Mouse (Mus musculus) heart, embryonic 14.5 days (tissue): Measurements from ENCODE around the gene Dapk2. TPM values are rescaled to one million over a fixed set of nuclear protein-coding genes. Genes with fewer than 3 reads are reported as not detected.

Source experiments
- ATAC-seq: fragments of 200-750 bp; cut with Nextera tagmentation; 2 replicates; pipeline ENCODE4 v1.8.0; 2017; ENCODE audit warnings: low read depth, moderate TSS enrichment; ENCODE audit not compliant: insufficient number of reproducible peaks, insufficient read depth, low FRiP score
- H3K27ac ChIP-seq, 2 experiments: fragments of 200-500 bp in 1 of 2; fragments of 300-500 bp in 1 of 2; sonication (generic) in 1 of 2; replicated peaks in 1 of 2; 2 replicates each; pipeline ENCODE4 v1.5.1; 2012 to 2014; ENCODE audit warnings: low read depth in 2 of 2, low read length in 2 of 2, control low read depth in 1 of 2, mild to moderate bottlenecking in 1 of 2, mixed read lengths in 1 of 2; ENCODE audit not compliant: control insufficient read depth in 1 of 2, insufficient read depth in 1 of 2
- H3K27me3 ChIP-seq: fragments of 300-500 bp; sonication (generic); 2 replicates; pipeline ENCODE4 v1.6.1; 2014; ENCODE audit warnings: mild to moderate bottlenecking, low read length, control low read depth; ENCODE audit not compliant: control insufficient read depth, insufficient read depth
- H3K36me3 ChIP-seq: fragments of 300-500 bp; sonication (generic); 2 replicates; pipeline ENCODE4 v1.6.1; 2014; ENCODE audit warnings: mild to moderate bottlenecking, control low read depth, low read length, mixed read lengths; ENCODE audit not compliant: control insufficient read depth, insufficient read depth
- H3K4me1 ChIP-seq, 2 experiments: fragments of 200-500 bp in 1 of 2; fragments of 300-500 bp in 1 of 2; sonication (generic) in 1 of 2; 2 replicates each; pipeline ENCODE4 v1.6.1; 2012 to 2014; ENCODE audit warnings: low read length in 2 of 2, control low read depth in 1 of 2, mixed read lengths in 1 of 2; ENCODE audit not compliant: control insufficient read depth in 2 of 2, insufficient read depth in 2 of 2
- H3K4me2 ChIP-seq: fragments of 300-500 bp; sonication (generic); 2 replicates; pipeline ENCODE4 v1.6.1; 2014; ENCODE audit warnings: mild to moderate bottlenecking, low read length
- H3K4me3 ChIP-seq, 2 experiments: fragments of 200-500 bp in 1 of 2; fragments of 300-500 bp in 1 of 2; sonication (generic) in 1 of 2; 2 replicates each; pipeline ENCODE4 v1.5.1; 2012 to 2014; ENCODE audit warnings: low read length in 2 of 2, mild to moderate bottlenecking in 2 of 2, control low read depth in 1 of 2, low read depth in 1 of 2, moderate library complexity in 1 of 2; ENCODE audit not compliant: control insufficient read depth in 1 of 2, insufficient read depth in 1 of 2
- H3K9ac ChIP-seq: fragments of 300-500 bp; sonication (generic); 2 replicates; pipeline ENCODE4 v1.6.1; 2014; ENCODE audit warnings: mild to moderate bottlenecking, low read length
- H3K9me3 ChIP-seq: fragments of 300-500 bp; sonication (generic); 2 replicates; pipeline ENCODE4 v1.6.1; 2016; ENCODE audit warnings: low read length, control low read depth; ENCODE audit not compliant: control insufficient read depth
- WGBS: fragments of 180-500 bp; shearing (Covaris S2); extraction: QIAGEN DNeasy Blood & Tissue Kit; methylation state at CpG from one replicate; pipeline ENCODE4 v1.1.7; 2014; 5-methylcytosine and 5-hydroxymethylcytosine counted together
- polyA plus RNA-seq: library from polyadenylated mRNA; unstranded; fragments of >200 nt; fragmentation: Nextera tagmentation; extraction: Ambion mirVana; gene quantifications from 2 replicates; pipeline ENCODE4 v1.2.1, GENCODE M21; 2014

Dapk2 gene
- polyA plus RNA-seq, 1 experiment from 2014 or later: 4.8 TPM

DNA sequence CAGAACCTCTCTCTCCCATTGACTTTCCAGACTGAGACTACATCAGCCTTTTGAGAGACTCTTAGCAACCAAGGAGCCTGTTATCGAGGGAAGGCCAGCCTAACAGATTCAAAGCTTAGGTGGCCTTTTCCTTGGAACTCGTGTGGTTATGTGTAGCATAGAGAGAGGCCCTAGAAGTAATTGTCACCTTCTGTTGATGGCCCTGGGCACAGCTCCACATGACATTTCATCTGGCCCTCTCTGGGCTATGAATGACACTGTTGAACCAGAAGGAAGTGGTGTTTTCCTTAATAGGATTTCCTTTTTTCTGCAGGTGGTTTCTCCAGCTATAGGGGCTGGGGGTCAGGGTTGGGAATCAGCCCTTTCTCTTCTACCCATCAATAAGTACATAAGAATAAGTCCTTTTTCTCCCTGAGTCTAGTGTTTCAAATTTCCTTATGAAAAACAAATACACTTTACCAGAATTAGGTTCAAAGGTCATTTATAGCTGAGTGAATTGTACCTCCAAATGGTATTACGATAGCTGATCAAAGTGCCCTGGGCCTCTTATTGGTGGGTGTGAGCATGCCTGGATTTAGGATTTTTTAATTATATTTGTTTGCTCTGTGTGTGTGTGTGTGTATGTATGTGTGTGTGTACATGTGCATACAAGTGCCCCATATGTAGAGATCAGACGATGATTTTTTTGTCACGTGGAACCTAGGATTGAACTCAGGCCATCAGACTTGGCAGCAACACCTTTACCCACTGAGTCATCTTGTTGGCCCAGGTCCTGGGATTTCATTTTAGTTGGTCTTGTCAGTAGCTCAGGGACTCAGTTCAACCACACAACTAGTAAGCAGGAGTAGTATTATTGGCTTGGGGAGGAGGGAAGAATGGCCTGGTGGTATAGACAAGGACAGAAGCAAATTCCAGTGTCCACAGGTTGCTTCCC lies 108.5 kb downstream of the Dapk2 start:
- no peaks in the 10 kb centered on the region for H3K9me3 ChIP-seq
- no peaks in the 10 kb centered on the region for H3K4me1 ChIP-seq
- no peak for ATAC-seq
- no peak overlapping the region for H3K9ac ChIP-seq
- H3K4me3 ChIP-seq: no peak overlapping the region
- WGBS: 67% methylated on average over 5 of the region's 5 CpGs
- H3K36me3 ChIP-seq: no peaks in the 10 kb centered on the region
- H3K27me3 ChIP-seq: no peaks in the 10 kb centered on the region
- H3K4me2 ChIP-seq: no peak overlapping the region
- H3K27ac ChIP-seq: no peak overlapping the region

DNA sequence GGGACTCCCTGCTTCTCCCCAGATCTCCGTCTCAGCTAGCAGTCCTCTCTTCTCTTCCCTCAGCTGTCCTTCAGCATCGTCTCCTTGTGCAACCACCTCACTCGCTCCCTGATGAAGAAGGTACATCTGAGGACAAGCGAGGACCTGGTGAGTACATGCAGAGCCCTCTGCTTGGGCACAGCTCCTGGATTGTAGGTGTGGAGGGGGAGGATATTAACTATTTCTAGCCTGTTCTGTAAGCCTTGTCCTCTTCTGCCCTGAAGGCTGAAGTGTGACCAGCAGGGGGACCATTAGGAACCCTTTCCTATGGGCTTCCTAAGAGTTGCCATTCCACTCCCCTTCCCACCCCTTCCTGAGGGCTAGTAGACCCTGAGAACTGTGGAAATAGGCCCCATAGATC lies 110.8 kb downstream of the Dapk2 start:
- no peaks in the 10 kb centered on the region for H3K4me1 ChIP-seq
- no peak for ATAC-seq
- 73% methylated on average over 4 of the region's 4 CpGs for WGBS

DNA sequence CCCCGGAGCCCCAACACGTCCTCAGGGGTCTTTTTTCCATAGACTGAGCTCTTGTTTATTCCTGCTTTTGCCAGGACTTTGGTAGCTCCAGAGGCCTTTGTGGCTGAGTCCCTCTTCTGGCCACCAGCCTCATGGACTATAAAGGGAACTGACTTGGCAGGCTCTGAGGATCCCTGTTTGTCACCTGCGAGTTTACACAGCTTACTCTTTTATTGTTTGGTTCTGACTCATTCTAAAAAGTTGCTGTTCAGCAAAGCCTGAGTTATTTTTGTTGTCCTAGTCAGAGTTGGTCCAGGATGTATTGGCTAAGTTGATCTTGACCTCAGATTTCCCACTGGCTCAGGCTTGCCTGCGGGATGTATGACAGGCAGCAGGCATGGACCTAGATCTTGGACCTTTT lies 112.0 kb downstream of the Dapk2 start:
- no peak overlapping the region for H3K4me3 ChIP-seq
- H3K27ac ChIP-seq: no peak overlapping the region
- no peaks in the 10 kb centered on the region for H3K27me3 ChIP-seq
- peaks cover 3 to 7% of the 10 kb centered on the region in 2 experiments for H3K4me1 ChIP-seq
- H3K36me3 ChIP-seq: no peaks in the 10 kb centered on the region
- WGBS: 66% methylated on average over 4 of the region's 4 CpGs
- no peak for ATAC-seq
- no peaks in the 10 kb centered on the region for H3K9me3 ChIP-seq
- no peak overlapping the region for H3K4me2 ChIP-seq
- no peak overlapping the region for H3K9ac ChIP-seq

More for the DNA sequence above, 110.8 kb downstream of the Dapk2 start:
- H3K4me2 ChIP-seq: no peak overlapping the region
- H3K36me3 ChIP-seq: no peaks in the 10 kb centered on the region
- no peaks in the 10 kb centered on the region for H3K9me3 ChIP-seq
- H3K27ac ChIP-seq: no peak overlapping the region
- no peak overlapping the region for H3K9ac ChIP-seq
- H3K27me3 ChIP-seq: no peaks in the 10 kb centered on the region
- no peak overlapping the region for H3K4me3 ChIP-seq

DNA sequence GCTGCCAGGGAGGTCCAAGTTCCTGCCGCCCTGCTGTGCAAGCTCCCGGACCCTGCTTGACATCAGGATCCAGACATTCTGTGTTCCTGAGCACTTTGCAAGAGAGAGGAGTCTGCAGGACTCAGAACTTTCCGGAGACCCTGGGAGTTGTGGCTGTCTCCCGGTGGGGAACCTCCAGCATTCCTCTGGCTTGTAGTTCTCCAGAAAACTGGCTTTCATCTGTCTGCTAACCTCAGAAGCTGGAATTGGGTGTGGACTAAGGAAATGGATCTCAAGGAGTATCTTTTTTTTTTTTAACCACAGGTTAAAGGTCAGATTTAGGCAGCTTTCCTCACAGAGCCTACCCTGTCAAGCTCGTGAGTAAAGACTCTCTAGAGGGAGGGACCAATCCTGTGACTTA lies 113.7 kb downstream of the Dapk2 start:
- Histone ChIP-seq H3K9ac (no peak overlapping the region), H3K27ac (no peak overlapping the region), H3K4me3 (no peak overlapping the region), H3K4me1 (peaks cover 14 to 24% of the 10 kb centered on the region in 2 experiments), H3K36me3 (no peaks in the 10 kb centered on the region), H3K9me3 (no peaks in the 10 kb centered on the region), H3K27me3 (no peaks in the 10 kb centered on the region), H3K4me2 (no peak overlapping the region)
- no peak for ATAC-seq
- WGBS: 50% methylated on average over 5 of the region's 5 CpGs

DNA sequence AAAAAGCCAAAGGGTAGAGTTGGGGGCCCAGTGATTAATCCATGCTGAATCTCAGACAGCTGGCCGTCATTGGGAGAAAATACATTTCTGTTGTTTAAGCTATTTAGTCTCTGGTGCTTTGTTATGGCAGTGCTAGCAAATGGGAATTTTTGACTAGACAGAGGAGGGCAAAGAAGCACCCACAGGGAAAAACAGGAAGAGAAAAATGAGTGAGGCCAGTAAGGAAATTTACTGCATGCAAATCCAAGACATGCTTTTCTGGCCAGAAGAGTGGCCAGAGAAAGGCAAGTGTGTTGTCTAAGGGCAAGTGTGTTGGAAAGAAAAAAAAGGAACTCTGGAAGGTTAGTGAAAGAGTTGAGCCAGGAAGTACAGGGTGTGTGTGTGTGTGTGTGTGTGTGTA lies 115.6 kb downstream of the Dapk2 start:
- Histone ChIP-seq H3K9ac (no peak overlapping the region), H3K4me1 (peaks cover 18 to 29% of the 10 kb centered on the region in 2 experiments), H3K4me2 (no peak overlapping the region), H3K27me3 (no peaks in the 10 kb centered on the region), H3K36me3 (no peaks in the 10 kb centered on the region), H3K4me3 (no peak overlapping the region), H3K27ac (no peak overlapping the region), H3K9me3 (no peaks in the 10 kb centered on the region)
- 95% methylated on average over 1 of the region's 1 CpGs for WGBS
- ATAC-seq: no peak

DNA sequence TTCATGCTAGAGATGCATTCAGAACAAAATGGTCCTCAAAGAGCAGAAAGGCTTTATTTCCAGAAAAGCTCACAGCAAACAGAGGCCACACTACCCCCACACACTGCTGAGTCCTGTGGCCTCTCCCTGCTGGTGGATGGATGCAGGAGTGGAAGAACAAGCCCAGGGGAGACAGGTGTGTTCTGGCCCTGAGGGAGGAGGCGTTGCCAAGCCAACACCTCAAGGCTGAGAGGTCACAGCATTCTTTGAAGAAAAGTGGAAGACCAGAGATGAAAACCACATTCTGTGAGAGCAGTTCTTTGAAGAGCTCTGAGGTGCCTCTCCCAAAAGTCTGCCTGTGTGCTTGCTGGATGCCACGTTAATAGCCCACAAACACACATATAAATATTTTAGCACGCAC lies 116.6 kb downstream of the Dapk2 start:
- no peaks in the 10 kb centered on the region for H3K27me3 ChIP-seq
- H3K36me3 ChIP-seq: no peaks in the 10 kb centered on the region
- peak overlapping the region; percentile 70 for H3K4me2 ChIP-seq
- H3K27ac ChIP-seq: no peak overlapping the region
- peaks cover 18 to 29% of the 10 kb centered on the region in 2 experiments for H3K4me1 ChIP-seq
- no peak for ATAC-seq
- no peak overlapping the region for H3K4me3 ChIP-seq
- no peaks in the 10 kb centered on the region for H3K9me3 ChIP-seq
- 71% methylated on average over 3 of the region's 3 CpGs for WGBS
- H3K9ac ChIP-seq: no peak overlapping the region

DNA sequence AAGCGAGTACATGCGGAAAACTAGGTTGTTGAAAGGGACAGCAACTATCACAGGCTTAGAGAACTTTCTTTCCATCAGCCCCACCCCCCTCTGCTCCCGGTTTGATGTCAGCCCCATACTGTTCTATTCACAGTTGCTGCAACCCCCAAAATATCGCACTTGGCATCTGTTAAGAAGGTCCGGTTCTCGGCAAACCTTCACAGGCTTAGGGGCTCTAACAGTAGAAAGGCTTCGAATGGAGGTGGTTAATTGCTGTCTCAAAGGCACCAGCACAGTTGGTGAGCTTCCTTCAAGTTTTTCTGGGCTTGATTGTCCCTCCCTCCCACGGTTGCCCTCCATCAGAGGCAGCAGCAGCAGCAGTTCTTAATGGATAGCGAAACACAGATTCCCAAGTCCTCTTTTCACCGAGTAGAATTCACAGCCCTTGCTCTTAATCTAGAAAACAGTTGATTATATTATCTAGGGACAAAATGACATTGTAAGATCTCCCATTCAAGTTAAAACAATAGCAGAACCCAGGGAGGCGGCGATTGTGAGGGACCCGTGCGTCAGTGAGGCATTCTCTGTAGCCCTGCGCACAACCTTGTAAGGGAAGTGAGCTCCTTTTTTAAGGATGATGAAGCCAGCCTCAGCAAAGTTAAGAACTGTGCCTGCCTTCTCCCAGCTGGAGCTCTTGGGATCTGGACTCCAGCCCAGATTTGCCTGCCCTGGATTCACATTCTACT lies 117.4 kb downstream of the Dapk2 start:
- ATAC-seq: no peak
- no peaks in the 10 kb centered on the region for H3K27me3 ChIP-seq
- H3K4me3 ChIP-seq: peak overlapping the region; percentile 7 to 31; a peak in 3 of 4 replicates
- peaks cover 18 to 29% of the 10 kb centered on the region in 2 experiments for H3K4me1 ChIP-seq
- peak overlapping the region; percentile 64 for H3K9ac ChIP-seq
- peak overlapping the region; percentile 70 for H3K4me2 ChIP-seq
- H3K27ac ChIP-seq: peak overlapping the region; percentile 34 to 68
- 2% methylated on average over 15 of the region's 15 CpGs for WGBS
- no peaks in the 10 kb centered on the region for H3K36me3 ChIP-seq
- no peaks in the 10 kb centered on the region for H3K9me3 ChIP-seq
